Mouse (Mus musculus) cerebellum, postnatal 14 days (tissue): ENCODE results near the gene Gpr35.

ENCODE experiments used
- DNase-seq, 2 experiments: peaks; one replicate each; pipeline ENCODE4 v3.0.0; 2021; ENCODE audit warnings: mixed read lengths in 2 of 2

Gpr35 gene

DNA sequence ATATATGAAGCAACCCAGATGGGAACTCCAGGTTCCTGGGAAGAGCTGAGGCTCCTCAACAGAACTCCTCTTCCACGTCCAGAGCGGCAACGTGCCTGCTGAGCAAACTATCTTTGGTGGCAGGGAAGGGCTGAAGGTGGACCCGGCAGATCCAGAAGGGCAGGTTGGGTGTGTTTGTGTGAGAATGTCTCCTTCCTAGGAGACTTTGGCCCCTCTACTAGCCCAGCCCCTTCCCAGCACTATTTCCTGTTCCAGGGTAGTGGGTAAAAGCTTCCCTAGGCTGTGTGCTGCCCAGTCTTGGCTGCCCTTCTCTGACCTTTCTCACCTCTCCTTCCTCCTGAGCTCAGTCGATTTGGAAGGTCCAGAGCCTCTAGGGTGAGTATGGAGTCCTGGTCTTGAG, at the start of gene Gpr35:
TSS of gene Gpr35 (plus strand) at position 259 of the 400 bp plus-strand sequence.
- no peak for DNase-seq

DNA sequence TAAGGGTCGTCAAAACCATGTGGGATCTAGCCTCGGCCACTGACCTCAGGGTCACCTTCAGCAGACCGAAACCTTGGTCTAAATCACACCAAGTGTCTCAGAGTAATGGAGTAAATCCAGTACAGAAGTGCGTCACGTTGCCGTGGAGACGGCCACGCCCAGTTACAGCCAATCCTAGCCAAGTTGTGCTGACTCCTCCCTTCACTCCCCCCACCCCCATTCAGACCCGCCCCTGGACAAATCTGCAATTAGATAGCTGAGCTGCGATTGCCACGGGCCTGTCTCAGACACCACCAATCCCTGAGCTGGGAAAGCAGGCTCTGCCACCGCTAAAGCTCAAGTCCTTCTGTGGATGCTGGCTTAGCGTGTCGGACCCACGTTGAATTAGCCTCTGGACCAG, 47.9 kb upstream of the Gpr35 start, which contains the start of gene Ankmy1:
TSS of gene Ankmy1 (minus strand) at position 121 of the 400 bp plus-strand sequence.
- DNase-seq = peak in 1 of 2 experiments; percentile 50

DNA sequence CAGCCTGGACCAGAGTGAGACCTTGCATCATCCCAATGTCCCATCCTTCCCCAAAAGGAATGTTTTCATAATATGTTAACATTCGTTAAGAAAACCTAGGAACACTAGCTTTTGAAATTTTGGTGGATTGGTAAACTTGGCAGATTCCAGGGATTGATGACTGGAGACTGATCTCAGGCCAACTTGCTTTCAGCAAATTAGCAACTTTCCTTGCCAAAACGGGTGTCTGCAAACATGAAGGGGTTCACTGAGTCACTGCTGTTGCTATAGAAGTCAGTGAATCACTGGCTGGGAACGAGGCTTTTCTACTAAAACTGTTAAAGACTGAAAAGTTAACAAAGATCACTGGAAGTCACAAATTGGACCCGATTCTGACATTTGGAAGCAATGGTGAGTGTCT, 47.0 kb upstream of the Gpr35 start:
- DNase-seq = no peak

DNA sequence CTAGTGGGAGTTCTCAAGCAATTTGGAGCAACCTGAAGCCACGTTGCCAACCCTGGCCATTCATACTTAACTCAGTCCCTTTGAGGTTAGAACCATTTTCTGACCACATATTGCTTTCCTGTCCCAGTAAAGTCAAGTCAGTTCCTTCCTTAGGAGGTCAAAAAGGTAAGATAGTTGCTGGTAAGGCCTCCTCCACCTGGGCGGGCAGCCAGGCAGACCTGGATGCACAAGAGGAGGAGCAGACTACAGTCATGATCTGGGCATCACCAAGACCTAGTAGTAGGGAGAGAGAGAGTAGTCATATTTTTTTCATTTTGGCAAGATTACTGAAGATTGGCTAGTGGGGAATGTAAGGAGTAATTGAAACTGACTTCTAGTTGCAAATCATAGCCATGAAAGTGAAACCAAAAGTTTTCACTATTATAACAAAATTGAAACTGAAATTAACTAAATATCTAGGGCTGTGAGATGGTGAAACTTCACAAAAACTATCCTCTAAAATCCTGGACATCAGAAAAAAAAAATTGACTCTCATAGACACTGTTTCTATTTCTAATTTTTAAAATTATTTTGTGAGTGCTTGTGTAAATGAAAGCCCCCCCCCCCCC, 44.9 kb upstream of the Gpr35 start:
- DNase-seq = no peak

DNA sequence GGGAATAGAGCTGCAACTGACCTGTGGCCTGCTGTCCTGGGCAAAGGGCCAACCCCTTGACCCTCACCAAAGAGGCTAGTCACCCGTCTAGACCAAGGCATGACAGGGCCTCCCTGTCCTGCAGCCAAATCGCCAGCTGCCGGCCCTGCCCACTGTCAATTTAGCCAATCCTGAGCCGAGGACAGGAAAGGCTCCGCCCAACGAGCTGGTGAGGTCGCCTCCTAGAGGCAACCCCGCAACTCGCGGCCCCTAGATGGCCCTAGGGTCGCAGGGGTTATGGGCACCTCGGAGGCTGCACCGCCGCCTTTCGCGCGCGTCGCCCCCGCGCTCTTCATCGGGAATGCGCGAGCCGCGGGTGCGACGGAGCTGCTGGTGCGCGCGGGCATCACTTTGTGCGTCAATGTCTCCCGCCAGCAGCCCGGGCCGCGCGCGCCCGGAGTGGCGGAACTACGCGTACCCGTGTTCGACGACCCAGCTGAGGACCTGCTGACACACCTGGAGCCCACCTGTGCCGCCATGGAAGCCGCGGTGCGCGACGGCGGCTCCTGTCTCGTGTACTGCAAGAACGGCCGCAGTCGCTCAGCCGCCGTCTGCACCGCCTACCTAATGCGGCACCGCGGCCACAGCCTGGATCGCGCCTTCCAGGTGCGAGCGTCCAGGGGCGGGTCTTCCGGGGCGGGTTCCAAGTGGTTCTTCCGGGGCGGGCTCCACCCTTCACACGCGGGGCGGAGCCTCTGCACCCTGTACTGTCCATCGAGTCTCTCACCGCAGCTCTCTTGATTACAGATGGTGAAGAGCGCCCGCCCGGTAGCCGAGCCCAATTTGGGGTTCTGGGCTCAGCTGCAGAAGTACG, 43.7 kb upstream of the Gpr35 start, which contains the start of gene Dusp28:
TSS of gene Dusp28 (plus strand) at position 203 of the 853 bp plus-strand sequence.
- peak; percentile 90 for DNase-seq

DNA sequence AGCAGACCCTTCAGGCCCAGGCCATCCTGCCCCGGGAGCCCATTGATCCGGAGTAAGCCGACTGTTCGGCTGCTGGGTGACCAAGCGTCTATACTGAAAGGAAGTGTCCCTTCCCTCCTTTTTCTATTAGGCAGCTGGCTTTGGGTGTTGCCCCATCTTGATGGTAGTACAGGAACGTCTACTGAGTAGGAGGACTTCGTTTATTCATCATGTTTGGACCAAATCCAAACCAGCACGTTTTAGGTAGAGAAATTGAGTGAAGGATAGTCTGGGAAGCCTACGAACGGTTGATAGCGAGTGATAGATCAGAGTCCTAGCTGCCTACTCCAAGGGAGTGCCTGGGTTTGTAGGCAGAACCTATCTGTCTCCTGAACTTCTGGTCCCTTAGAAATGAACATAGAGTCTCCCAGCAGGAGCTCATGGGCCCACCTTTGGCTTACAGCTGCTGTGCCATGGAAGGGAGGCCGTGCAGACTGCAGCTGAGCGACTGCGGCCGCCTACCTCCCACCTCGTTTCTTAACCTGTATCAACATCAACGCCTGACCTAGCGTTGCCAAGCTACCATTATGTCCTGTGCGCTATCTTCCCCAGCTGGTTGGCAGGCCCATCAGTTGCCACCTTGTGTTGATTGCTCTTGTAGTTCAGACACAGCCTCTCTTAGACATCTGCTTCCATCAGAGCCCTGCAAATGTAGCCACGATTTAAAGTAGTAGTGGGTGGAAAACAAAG, 42.9 kb upstream of the Gpr35 start:
- DNase-seq = no peak

DNA sequence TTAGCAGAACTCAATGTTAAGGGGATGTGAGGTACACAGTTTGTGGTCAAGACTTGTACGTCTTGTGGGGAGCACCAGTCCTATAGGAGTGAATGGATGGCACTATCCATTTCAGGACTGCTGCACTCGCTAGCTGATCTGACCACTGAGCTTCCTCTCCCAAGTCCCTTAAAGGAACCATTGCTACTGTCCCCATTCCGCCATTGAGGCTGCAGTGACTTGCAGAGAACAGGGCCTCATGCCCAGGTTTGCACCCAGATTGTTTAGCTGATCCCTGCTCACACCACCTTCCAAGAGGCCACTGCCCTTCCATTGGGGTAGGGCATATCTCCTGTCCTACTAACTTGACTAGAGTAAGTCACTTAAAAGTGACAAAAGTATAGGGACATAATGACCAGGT, 42.0 kb upstream of the Gpr35 start:
- DNase-seq = no peak

GRCm38 (mm10) chr1:92909068-92909467, 41.6 kb upstream of the Gpr35 start:
- DNase-seq = peak; percentile 36 to 44

DNA sequence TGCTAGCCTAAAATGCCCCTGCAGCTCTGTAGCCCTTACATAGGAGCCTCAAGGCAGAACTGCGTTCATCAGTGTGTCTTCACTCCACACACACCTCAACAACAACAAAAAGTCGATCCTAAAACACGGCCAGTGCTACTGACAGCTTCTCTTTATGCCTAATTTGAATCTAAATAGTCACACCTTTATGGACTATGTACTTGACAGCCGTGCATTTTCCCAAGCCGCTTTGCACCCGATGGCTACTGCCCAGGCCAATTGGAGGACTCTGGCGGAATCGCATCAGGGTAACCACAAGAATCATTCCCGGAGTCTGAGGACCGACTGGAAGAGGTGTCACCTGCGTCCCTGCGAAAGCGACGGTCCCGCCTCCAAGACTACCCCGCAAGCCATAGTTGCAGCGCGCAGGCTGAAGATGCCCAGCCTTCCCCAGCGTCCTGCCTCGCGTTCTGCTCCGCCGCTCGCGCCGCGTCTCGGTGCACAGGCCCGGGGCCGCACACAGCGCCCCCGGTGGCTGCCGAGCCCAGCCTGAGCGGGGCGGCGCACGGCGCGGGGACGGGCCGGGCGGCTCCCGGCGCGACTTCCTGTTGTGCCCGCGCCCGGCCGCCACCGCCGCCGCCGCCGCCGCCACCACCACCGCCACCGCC, 40.3 kb upstream of the Gpr35 start, which contains the start of gene Rnpepl1:
TSS of gene Rnpepl1 (plus strand) at position 545 of the 647 bp plus-strand sequence.
- peak; percentile 84 to 87 for DNase-seq

- DNase-seq = peak; percentile 89 to 90
These were observed 39.5 kb upstream of the Gpr35 start for GRCm38 (mm10) chr1:92910925-92911720.

DNA sequence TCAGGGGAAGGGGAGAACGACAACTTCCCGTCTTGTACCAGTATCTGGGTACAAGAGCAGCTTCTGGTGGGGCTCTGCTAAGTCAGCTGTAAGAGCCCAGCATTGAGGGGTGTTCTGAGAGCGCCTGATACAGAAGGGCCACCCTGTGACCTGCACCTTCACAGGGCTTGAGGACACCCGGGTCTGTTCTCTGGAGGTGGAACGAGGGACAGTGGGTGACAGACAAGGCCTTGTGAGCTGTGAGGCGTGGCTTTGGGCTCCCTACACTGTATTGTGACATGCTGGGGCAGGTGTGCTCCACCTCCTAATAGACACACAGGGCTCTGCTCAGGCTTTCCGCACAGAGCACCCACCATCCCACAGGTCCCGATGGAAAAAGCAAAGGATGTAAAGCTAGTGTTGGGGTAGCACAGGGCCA, 38.9 kb upstream of the Gpr35 start:
- no peak for DNase-seq

DNA sequence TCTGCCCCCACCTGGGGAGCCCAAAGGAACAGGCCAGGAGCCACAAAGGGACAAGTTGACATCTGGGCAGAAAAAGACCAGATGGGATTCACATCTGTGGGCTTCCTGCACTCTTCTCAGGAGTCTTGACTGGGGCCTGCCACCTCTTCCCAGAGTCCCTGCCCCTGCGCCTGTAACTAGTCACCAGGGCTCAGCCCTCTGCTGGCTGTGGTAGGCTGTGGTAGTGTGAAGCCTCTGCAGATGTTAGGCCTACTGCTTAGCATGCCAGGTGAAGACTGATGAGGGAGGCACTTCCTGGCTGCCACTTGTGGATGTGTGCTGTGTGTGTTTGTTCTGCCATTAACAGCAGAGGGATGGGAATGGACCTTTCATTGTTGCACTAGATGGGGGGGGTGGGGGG, 38.4 kb upstream of the Gpr35 start:
- no peak for DNase-seq

DNA sequence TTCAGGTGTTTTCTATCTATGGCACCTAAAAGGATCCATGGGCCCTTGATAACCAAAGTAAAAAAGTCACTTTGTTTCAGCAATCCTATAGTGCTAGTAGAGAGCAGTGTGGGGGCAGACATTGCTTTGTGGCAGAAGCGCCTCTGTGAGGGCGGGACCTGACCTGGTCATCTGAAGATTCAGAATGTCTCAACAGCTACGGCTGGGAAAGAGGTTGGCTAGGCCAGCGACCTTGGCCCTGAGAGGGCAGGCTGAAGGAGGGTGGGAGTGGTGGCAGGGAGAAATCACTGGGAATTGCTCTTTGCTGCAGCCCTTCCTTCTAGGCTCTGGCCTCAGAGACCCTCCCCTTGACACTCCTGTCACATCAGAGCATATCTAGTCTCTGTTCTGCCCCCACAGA, 36.4 kb upstream of the Gpr35 start:
- DNase-seq = no peak

DNA sequence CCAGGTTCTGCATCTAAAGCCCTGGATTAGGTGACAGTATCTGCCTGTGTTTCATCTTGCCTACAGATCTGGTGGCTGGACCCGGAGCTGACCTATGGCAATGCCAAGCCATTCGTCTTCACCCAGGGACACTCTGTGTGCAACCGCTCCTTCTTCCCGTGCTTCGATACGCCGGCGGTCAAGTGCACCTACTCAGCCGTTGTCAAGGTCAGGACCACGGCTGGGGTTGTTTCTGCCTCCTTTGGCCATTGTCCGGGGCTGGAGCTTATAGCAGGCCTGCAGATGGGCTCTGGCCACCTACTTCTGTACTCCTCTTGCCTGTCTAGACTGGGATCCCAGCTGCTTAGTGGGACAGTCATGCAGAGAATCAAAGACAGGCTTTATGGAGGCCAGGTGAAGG, 35.7 kb upstream of the Gpr35 start:
- no peak for DNase-seq

GRCm38 (mm10) chr1:92916725-92917124, 33.9 kb upstream of the Gpr35 start:
- no peak for DNase-seq

GRCm38 (mm10) chr1:92919151-92919550, 31.5 kb upstream of the Gpr35 start:
- DNase-seq = no peak

- peak in 1 of 2 experiments; percentile 42 for DNase-seq
These were observed 30.9 kb upstream of the Gpr35 start for GRCm38 (mm10) chr1:92919775-92920174.

- DNase-seq = no peak
These were observed 30.0 kb upstream of the Gpr35 start for GRCm38 (mm10) chr1:92920474-92921200.

DNA sequence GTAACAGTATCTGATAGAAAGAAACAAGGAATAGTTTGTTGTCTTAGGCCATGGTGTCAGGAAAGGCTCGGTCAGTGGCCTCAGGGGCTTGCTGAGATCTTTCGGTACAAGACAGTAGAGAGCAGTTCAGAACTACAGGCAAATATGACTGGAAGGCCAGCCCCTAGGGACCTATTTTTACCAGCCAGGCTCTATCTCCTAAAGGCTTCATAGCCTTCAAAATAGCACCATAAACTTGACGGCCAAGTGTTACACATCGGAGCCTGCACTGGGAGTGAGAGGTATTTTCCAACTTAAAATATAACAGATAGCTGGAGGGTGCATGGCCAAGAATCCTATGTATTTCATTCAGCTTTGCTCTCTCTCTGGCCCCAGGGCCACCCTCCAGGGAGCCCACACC, 29.2 kb upstream of the Gpr35 start:
- no peak for DNase-seq

DNA sequence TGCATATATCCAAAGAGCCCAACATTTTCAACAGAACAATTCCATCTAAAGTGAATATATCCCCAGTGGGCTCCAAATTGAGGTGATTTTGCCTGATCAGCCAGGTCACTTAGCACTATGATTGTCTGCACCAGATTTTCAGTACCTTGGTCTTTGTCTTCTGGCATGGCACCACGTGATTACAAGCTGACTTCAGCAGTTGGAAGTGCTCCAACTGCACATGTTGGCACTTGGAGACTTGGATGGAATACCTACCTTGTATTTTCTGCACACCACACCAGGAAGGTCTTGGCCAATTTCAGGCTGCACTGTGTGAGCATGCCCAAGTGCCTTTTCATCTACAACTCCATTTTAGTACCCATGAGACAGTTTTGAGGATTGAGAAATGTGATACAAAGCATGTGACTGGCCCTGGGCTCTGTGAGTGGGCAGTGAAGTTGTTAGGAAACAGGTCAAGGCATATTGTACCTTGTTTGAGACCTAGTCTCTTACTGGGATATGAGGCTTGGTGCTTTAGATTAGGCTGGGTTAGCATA, 20.4 kb upstream of the Gpr35 start:
- no peak for DNase-seq

GRCm38 (mm10) chr1:92933611-92934010, 17.1 kb upstream of the Gpr35 start:
- DNase-seq = no peak
